Mouse (Mus musculus) retina, postnatal 1 day (tissue): ENCODE data around the gene Ccdc183.
A peak's percentile ranks its signal among the peaks of the same experiment; 100 is the strongest.

Experiments used
- DNase-seq: peaks from one replicate; pipeline ENCODE4 v3.0.0-alpha.2; 2012

The Ccdc183 gene

DNA sequence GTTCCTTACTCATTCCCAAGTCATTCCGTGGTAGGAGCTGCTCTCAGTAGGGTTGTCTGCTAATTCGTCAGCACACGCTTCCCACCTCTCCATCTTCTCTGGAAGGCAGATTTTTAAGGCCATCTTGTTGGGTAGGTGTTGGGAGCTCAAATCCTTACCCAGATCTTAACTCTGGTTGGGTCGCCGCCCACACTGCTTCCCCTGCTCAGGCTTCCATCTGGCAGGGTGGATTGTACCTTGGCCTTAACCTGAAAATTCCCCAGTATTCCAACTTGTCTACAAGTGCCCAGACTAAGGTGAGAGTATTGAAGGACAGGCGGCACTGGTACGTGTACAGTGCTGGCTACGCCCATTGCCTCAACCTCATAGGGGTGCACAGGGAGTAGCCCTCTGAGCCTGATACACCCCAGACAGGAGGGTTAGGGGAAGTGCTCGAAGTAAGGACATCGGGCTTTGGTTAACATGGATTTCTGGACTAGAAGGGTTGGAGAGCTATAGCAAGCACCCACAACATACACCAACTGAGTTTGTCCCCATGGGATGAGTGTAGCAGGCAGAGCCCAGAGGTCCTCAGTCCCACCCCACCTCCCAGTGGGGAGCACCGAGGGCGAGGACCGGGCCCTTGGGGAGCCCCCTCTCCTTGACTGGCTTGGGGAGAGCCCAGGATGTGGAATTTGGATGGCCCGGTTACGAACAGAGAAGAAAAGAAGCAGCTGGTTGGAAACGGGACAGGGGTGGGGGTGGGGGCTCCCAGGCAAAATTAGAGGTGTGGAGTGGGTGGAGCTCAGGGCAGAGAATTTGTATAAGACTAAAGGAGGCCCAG, 41.2 kb downstream of the Ccdc183 start:
- no peak for DNase-seq

DNA sequence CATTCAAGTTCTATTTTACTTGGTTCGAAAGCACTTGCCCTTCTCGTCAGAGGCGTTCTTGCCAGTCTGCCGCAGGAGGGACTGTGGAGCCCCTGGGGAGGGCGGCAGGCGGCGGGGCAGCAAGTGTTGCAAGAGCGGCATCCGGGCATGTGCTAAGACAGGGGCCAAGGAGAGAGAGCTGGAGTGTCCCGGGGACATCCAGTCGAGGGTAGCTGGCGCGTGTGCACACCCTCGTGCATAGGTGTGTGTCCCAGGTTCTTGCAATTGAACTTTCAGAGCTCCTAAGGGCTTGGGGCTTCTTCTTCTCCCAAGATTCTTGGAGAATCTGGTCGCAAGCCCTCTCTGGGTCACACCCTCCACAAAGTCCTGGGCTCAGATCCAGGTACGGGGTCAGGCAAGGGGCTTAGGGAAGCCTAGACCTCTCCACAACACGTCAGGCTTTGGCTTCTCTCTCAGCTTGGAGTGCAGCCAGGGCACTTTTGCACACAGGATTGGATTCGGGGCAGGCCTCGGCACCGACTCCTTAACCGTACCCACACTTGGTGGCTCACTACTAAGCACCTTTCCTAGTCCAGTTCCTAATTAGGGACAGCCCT, 41.9 kb downstream of the Ccdc183 start:
- DNase-seq, result no peak

DNA sequence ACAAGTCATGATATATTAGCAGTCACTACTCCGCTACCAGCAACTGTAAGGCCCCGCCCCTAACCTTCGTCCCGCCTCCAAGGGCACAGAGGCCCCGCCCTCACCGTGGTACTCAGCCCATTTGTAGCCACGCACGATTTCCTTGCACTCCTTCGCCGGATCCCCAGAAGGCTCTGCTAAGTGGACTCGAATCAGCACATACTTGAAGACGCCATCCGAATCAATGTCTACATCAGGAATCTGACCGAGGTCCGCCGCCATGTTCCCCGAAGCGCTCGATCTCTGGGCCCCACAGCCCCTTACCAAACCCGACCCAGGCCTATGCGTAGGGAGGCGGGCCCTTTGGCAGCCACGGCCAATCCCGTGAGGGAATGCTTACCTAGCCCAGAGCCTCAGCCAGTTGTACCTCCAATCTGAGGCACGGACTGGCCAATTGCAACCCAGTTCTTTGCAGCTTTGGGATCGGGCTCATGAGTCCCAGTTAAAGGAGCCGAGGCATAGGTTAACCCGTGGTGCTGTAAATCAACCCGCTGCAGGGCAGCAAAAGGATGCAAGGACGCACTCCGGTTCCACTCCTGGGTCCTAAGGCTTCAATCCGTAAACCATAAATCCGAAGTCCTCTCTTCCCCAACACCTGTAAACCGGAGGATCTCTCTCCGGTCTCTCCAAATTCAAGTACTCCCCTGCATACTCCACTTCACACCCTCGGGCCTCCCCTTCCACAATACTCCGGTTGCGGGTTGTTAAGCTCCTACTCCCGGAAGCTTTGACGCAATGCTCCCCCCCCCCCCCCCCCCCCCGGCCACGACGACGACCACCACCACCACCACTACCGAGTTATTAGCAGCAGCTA, 42.7 kb downstream of the Ccdc183 start, which contains the start of the genes Mamdc4 and Phpt1:
Gene Mamdc4 (minus strand): TSS at position 267 of the 853 bp plus-strand sequence.
Gene Phpt1 (minus strand): TSS at position 646 of the 853 bp plus-strand sequence.
- DNase-seq, result peak; percentile 99

DNA sequence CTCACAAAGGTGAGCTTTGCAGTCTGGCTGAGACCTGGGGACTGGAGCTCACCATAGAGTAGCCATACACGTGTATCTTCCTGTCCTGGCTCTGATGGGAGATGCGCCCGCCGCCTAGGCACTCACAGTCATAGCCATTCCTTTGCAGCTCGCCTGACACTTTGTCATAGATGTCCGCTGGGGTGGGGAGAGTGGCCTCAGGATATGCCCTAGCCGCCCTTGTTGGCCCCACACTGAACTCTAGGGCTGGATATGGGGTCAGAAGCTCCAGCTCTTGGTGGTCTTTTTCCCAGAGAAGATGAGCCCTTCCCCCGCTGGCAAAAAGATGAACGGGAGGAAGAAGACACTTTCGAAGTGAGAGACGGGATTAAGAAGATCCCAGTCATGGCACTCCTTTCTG, 43.3 kb downstream of the Ccdc183 start:
- no peak for DNase-seq

DNA sequence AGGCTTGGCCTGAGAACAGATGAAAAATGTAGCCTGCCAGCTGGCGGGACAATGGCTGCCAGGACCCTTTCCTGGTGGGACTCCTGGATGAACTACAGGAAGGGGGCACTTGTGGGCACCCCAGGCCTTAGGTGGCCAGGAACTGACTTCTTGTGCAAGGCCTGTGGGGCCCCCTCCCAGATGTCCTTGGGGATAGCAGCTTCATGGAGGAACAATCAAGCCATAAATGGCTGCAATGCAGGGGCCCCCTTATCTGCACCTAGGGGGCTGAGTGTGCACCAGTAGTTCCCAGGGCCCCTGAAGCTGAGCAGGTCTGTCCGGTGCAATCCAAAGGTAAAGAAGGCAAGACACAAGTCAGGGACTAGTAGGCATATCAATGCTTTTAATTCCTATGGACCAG, 44.4 kb downstream of the Ccdc183 start:
- DNase-seq, result no peak

DNA sequence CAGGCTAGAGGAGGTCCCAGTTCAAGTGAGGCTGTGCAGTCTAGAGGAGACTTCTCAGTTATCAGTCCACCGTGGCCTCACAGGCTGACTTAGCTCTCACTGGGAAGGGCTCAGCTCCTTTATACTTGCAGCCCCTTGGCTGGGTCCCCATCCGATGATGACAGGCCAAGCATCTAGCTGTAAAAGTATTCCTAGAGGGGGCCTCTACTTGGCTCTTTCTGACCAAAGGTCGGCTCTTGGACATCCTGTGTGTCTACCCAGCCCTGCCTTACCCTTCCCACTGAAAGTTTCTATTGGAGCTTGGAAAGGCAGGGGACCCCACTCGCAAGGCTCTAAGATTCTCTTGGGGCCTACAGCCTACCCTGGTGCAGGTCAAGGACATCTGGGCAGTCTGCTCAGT, 46.3 kb downstream of the Ccdc183 start:
- no peak for DNase-seq

DNA sequence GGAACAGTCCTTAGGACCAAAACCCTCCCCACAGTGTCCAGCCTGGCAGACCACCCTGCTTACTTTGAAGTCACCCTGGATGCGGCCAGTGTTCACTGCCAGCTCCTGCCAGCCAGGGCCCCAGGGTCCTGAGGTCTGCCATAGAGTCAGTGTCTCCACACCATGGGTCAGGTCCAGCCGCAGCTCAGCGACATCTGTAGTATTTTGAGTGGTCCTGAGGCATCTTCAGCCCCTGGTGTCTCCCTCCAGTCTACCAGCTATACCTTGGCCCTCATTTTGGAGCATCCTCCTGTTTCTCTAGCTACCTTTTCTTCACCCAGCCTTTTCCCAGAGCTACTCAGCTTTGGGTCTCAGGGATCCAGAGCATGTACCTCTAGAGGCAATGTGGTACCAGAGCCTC, 48.2 kb downstream of the Ccdc183 start:
- DNase-seq, result no peak

DNA sequence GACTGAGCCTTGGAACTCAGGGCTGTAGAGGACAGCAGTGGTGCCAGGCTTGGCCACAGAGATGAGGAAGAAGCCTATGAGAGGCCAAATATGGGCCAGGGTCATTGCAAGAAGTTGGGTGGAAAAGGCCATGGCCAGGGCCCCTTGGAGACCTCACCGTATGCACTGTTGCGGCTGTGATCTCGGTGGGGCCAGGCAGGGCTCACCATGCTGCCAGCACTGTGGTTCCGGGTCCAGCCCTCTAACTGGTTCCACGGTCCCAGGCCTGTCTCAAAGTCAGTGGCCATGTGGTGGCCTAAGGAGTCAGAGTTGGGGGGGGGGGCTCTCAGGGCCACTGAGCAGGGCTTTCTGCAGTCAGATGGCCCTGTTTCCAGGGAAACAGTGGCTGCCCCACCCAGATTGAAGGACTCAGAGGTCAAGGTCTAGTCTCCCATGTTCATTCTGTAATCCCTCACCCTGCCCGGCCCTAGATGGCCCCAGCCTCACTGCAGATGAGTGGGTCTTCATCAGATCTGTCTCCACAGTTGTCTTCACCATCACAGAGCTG, 48.9 kb downstream of the Ccdc183 start:
- DNase-seq, result no peak

DNA sequence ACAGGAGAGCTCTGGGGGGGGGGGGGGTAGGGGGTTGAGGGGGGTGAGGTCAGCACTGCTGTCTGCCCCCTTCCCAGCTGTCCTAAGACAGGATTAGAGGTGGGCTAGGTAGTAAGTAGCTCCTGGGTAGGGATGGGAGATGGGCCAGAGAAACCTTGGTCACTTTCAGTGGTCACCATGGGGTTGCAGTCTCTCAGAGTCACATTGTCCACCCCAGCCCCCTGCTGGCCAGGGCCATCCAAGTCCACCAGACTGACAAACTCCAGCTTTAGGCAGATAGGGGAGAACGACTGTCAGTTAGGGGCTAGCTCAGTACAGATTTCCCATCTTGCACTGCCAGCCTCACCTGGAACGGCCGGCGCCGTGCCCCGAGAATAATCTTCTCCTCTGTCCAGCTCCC, 50.9 kb downstream of the Ccdc183 start:
- no peak for DNase-seq

DNA sequence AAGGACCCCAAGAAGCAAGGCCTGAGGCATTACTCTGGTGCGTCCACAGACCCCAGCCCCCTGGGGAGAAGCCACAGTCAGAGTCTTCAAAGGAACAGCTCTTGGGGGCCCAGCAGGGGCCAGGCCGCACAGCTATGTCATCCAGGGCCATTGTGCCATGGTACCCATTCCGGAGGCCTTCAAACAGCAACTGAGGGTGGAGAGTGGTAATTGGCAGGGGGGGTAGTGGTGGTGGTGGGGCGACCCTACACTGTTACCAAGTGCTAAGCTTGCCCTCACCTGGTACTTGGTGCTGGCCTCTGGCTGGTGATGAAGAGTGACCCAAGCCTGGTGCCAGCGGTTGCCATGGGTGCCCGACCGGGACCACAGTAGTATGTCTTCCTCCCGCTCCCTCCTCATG, 51.7 kb downstream of the Ccdc183 start:
- DNase-seq, result no peak

DNA sequence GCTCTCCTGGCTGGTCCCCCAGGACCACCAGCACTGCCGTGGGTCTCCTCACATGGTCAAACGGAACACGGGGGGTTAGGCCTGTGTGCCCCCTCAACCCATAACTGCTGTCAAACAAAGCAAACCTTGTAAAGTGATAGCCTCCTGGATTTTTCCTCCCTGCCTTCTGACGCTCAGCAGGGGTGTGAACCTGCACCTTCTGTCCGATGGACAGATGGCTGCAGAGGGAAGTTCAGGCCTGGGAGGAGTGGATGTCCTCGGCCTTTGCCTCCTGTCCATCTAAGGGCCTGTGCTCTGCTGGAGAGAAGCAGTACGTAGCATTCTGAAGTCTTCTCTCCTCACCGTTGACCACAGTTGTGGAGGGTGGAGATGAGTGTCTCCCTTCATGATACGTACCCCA, 55.5 kb downstream of the Ccdc183 start:
- DNase-seq, result no peak

DNA sequence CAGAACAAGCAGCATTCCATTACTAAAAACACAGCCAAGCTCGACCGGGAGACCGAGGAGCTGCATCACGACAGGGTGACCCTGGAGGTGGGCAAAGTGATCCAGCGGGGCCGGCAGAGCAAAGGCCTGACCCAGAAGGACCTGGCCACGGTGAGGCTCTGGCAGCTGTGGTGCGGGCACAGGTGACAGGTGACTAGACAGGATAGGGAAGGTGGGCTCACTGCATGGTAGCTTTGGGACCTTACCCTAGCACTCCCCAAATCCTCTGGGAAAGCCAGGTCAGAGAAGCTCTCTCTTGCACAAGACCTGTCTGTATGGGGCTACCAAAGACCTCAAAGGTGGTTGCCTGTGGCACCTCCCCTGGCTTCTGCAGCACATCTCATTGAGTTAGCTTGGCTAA, 56.9 kb downstream of the Ccdc183 start:
- no peak for DNase-seq

DNA sequence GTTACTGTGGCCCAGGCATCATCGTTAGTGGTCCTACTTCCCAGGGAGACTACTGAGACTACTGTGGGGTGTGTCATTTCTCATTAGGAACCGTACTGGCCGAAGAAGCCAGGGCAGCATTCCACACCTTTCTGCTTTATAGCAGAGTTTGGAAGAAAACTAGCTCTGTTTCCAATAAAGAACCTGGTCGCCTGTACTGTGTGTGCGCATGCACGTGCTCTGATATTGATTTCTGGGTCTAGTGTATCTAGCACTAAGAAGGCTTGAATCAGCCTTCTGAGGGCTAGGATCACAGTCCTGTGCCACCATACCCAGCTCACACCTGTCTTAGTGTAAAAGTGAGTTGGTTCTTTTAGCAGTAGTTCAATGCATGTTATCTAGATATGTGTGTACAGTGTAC, 58.7 kb downstream of the Ccdc183 start:
- DNase-seq, result no peak
